Mouse (Mus musculus) liver, embryonic 14.5 days (tissue): ENCODE results near the gene Mfsd14b.

Experiments used
- CTCF ChIP-seq: IDR thresholded peaks from 2 replicates; pipeline ENCODE4 v1.5.1; 2016; ENCODE audit warnings: antibody characterized with exemption, low read depth, control low read depth
- EP300 ChIP-seq: IDR thresholded peaks from 2 replicates; pipeline ENCODE4 v1.6.1; 2016; ENCODE audit warnings: antibody characterized with exemption, low read depth

GRCm38 (mm10) chr13:65101232-65101631 is 11.5 kb downstream of the Mfsd14b start:
- no peak for TF ChIP-seq CTCF
- TF ChIP-seq EP300: no peak
